Mouse (Mus musculus) megakaryocyte, embryonic 14.5 days (primary cell): ENCODE results near the gene Rag1. TPM values are rescaled to one million over a fixed set of nuclear protein-coding genes. Genes with fewer than 3 reads are reported as not detected.

Experiments used
- H3K27me3 ChIP-seq: replicated peaks from 2 replicates; pipeline ENCODE3; 2012; ENCODE audit warnings: inconsistent platforms
- H3K36me3 ChIP-seq: replicated peaks from 2 replicates; pipeline ENCODE3; 2012; ENCODE audit warnings: low read length, inconsistent platforms, mixed read lengths
- H3K4me1 ChIP-seq: 2 replicates; pipeline ENCODE4 v1.6.1; 2012; ENCODE audit warnings: inconsistent platforms
- H3K4me3 ChIP-seq: replicated peaks from 2 replicates; pipeline ENCODE3; 2012; ENCODE audit warnings: moderate library complexity, mild to moderate bottlenecking, inconsistent platforms
- H3K9me3 ChIP-seq: 2 replicates; pipeline ENCODE4 v1.6.1; 2012; ENCODE audit warnings: inconsistent platforms
- FLI1 ChIP-seq: IDR thresholded peaks from 2 replicates; pipeline ENCODE4 v1.6.1; 2012; ENCODE audit warnings: low read length, inconsistent platforms, mixed read lengths
- GATA1 ChIP-seq: IDR thresholded peaks from 3 replicates; pipeline ENCODE4 v1.6.1; 2012; ENCODE audit warnings: mixed read lengths, low read length, inconsistent platforms, borderline replicate concordance
- polyA plus RNA-seq: library from polyadenylated mRNA; stranded (reverse); fragments of >175 nt; gene quantifications from 2 replicates; pipeline ENCODE4 v1.2.3, GENCODE M21; 2012; ENCODE audit warnings: low replicate concordance; ENCODE audit not compliant: insufficient read depth

Gene Rag1
- polyA plus RNA-seq, 1 experiment, result not detected

DNA sequence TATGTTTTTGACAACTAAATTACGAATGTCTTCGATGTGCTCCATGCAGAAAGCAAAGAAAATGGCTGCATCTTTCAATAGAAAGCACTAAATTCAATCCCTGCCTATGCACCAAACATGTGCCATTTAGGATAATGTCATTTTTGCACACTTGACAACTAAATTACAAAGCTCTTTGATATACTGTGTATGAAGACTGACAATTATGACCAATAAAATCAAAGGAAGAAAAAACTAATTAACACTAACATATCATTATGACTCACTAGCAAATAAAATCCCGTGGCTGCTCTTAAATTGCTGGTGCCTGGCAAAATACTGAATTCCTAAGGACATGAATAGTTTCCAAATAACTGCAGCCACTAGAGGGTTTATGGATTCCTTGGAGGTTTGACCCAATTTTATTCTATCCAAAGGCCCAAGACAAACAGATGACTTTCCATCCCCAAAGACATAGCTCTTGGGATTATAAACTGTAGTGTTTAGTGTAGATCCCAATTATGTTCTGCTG is 9.4 kb downstream of the Rag1 start:
- H3K27me3 ChIP-seq, result peaks cover 4% of the 10 kb centered on the region
- no peaks in the 10 kb centered on the region; the same call in 1 of the 2 replicates for H3K4me1 ChIP-seq

DNA sequence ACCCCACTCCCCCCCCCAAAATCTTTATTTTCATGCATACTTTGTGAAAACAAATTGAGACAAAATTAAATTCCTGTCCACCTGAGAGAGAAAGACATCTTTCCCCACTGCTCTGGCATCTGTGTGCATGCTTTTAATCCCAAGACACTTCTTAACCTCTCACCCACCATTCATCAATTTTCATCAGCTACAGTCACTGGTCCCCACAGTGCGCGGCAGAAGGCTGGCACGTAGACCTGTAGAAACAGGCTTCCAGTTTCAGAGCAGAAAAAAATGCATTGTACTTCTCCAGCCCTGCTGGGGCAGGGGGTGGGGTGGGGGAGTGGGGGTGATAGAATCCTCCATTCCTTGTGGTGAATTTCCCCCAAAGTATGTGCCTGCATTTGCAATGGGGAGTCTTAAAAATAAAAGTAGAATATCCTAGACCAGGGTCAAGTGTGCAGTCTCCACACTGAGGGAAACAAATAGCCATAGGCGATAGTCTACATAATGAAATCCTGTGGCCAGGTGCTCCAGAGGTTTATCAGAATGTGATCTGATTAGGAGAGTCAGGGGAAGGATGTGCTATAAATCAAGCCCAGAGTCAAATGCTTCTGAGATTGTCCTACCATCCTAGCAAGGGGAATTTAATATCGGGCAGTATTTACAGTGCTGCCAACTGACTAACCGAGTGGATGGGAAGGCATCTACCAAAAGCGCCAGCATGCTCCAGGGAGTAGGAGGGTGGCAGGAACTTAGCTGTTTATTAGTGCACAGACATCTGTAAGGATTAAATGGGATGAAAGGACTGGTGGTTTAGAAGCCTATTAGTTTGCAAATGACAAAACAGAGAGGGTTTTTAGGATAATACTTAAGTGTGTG is 10.1 kb downstream of the Rag1 start:
- no peak overlapping the region for H3K4me3 ChIP-seq
- H3K4me1 ChIP-seq, result no peaks in the 10 kb centered on the region; the same call in 1 of the 2 replicates
- TF ChIP-seq GATA1 (no peak), FLI1 (no peak)
- no peaks in the 10 kb centered on the region for H3K36me3 ChIP-seq
- peaks cover 4% of the 10 kb centered on the region for H3K27me3 ChIP-seq
- H3K9me3 ChIP-seq, result peaks cover 3% of the 10 kb centered on the region; the same call in 1 of the 2 replicates

More for the DNA sequence above, 9.4 kb downstream of the Rag1 start:
- no peak overlapping the region for H3K4me3 ChIP-seq
- peaks cover 3% of the 10 kb centered on the region; the same call in 1 of the 2 replicates for H3K9me3 ChIP-seq
- H3K36me3 ChIP-seq, result no peaks in the 10 kb centered on the region
- no peak for TF ChIP-seq FLI1
- no peak for TF ChIP-seq GATA1

DNA sequence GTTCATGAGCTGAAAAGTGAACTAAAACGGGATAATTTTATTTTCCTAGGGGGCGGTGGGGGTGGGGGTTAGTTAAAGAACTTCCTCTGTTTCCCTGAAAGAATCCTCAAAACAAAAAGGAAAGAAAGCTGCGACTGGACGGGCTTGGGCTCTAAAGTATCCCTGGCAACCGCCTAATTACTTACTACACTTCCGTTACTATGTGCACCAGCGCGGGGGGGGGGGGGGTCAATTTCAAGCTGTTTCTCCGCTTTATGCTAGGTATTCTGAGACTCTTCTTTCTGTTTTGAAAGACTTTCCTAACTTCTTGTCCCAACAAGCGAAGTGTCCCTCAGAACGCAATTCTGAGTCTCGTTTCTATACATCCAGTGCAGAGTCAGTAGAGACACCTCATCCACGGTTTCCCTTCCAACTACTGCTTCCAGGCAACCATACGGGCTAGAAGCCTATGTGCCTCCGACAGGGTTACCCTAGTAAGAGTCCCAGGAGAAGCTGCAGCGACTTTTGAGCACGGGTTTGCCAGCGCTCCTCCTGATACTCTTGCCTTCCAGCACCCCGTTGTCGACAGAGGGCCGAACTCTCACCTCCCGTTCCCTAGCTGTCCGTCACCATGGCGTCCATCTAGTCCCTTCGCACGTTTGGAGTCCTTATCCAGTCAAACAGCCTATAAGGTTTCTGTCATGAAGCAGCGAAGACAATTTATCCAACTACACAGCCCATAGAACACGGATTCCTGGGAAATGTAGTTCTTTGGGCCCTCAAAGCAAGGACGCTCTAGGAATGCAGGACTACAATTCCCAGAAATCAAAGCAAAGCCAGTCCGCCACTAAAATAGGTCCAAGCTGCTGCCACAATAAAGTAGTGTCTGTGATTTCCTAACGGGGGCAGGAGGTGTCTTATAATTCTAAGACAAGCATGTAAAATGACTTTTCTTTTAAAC is 20.7 kb downstream of the Rag1 start:
- no peak for TF ChIP-seq FLI1
- no peak for TF ChIP-seq GATA1
- no peaks in the 10 kb centered on the region for H3K36me3 ChIP-seq

DNA sequence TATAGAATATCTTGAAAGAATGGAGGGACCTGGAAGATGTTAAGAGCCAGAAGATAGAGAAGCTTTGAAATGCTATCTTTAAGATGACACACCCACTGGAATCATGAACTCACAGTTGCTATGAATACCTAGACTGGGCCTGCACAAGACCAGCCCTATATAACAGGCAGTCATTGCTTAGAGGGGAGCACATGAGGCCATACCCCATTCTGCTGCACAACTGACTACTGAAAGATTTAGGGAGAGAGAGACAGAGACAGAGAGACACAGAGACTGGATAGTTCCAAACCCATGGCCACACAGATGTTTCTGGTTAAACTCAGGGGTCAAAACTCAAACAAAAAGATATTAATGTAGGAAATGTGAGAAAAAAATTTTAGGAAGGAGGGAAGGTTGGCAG is 22.1 kb downstream of the Rag1 start:
- H3K4me3 ChIP-seq, result peak overlapping the region; percentile 16
- H3K27me3 ChIP-seq, result no peaks in the 10 kb centered on the region
- H3K9me3 ChIP-seq, result no peaks in the 10 kb centered on the region
- peaks cover 48% of the 10 kb centered on the region for H3K4me1 ChIP-seq
- no peaks in the 10 kb centered on the region for H3K36me3 ChIP-seq
- TF ChIP-seq FLI1 (no peak), GATA1 (no peak)

More for the DNA sequence above, 20.7 kb downstream of the Rag1 start:
- H3K27me3 ChIP-seq, result no peaks in the 10 kb centered on the region
- H3K4me1 ChIP-seq, result peaks cover 42% of the 10 kb centered on the region
- no peaks in the 10 kb centered on the region for H3K9me3 ChIP-seq
- H3K4me3 ChIP-seq, result peak overlapping the region; percentile 99

DNA sequence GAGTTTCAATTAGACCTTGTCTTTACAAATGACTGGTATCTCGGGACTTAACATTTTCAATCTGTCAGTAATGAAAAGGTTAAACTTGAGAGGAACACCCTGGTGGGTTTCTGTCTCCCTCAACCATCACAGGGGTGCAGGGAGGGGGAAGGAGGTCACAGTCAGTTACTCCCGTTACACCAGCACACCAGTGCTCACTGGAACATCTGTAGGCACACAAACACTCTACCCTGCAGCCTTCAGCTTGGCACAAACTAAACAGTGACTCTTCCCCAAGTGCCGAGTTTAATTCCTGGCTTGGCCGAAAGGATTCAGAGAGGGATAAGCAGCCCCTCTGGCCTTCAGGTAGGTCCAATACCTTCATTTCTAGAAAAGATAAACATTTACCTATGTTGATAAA is 24.8 kb downstream of the Rag1 start, which contains the start of gene Rag2:
Gene Rag2, plus strand, starts transcription at position 193 of the 400 bp plus-strand sequence.
- Histone ChIP-seq H3K4me1 (peaks cover 68% of the 10 kb centered on the region), H3K36me3 (no peaks in the 10 kb centered on the region), H3K9me3 (no peaks in the 10 kb centered on the region), H3K27me3 (no peaks in the 10 kb centered on the region), H3K4me3 (no peak within 1 kb of the TSS)
- no peak for TF ChIP-seq GATA1
- no peak for TF ChIP-seq FLI1

DNA sequence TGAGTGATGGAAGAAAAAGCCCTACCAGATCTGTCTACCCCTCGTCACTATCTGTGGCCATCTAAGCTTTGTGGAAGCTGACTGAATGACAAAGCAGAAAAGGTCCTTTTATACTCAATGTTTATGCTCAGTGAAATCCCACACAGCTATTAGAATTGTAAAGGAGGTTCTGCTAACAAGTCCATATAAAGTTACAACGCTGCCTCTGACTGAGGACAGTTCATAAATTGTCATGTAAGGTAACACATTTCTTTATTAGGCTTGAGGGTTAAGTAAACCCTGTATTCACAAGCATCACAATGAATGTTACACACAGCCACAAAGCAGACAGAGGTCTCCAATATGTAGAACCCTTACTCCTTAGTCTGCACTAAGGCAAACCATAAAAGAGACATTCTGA is 25.3 kb downstream of the Rag1 start:
- H3K36me3 ChIP-seq, result no peaks in the 10 kb centered on the region
- H3K4me1 ChIP-seq, result peaks cover 68% of the 10 kb centered on the region
- H3K27me3 ChIP-seq, result no peaks in the 10 kb centered on the region
- no peak overlapping the region for H3K4me3 ChIP-seq
- TF ChIP-seq FLI1, result no peak
- TF ChIP-seq GATA1, result no peak
- H3K9me3 ChIP-seq, result no peaks in the 10 kb centered on the region

DNA sequence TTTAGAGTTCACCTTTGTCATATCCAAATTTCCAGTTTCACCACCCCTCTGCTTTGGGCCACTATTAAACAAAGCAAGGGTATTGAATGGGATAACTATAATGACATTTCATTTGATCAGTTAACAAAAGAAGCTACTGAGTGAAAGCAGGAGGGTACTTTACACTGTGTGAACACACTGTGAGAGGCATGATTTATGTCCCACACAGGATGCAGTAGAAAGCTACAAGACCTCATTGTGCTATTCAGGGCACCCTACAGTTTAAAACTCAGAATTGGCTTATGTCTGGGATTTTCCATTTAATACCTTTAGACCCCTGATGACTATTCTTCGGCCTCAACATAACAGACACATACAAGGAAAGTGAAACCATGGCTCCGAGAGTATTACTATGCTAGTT is 26.3 kb downstream of the Rag1 start:
- no peak overlapping the region for H3K4me3 ChIP-seq
- no peak for TF ChIP-seq FLI1
- TF ChIP-seq GATA1, result no peak
- H3K27me3 ChIP-seq, result no peaks in the 10 kb centered on the region
- H3K4me1 ChIP-seq, result peaks cover 75% of the 10 kb centered on the region
- H3K9me3 ChIP-seq, result no peaks in the 10 kb centered on the region
- H3K36me3 ChIP-seq, result no peaks in the 10 kb centered on the region

DNA sequence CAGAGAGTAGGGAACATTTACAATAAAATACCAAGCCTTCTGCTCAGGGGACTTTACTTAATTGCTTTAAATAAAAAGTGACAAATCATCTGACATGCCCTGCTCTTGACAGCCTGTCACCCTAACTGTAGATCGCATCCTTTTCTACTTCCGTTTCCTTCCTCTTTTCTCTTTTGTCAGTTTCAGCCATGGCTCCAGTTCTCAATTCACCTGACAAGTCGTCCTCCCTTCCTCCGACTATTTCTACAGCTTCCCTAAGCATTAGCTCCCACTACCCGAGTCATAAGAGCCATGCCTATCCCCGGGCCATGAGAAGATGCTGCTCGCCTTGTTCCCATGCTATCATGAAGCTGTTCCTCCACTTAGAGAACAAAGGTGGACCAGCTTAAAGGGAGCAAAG is 27.7 kb downstream of the Rag1 start:
- H3K4me3 ChIP-seq, result no peak overlapping the region
- H3K9me3 ChIP-seq, result no peaks in the 10 kb centered on the region
- H3K4me1 ChIP-seq, result peaks cover 62% of the 10 kb centered on the region
- no peaks in the 10 kb centered on the region for H3K27me3 ChIP-seq
- TF ChIP-seq FLI1 (no peak), GATA1 (no peak)
- H3K36me3 ChIP-seq, result no peaks in the 10 kb centered on the region

DNA sequence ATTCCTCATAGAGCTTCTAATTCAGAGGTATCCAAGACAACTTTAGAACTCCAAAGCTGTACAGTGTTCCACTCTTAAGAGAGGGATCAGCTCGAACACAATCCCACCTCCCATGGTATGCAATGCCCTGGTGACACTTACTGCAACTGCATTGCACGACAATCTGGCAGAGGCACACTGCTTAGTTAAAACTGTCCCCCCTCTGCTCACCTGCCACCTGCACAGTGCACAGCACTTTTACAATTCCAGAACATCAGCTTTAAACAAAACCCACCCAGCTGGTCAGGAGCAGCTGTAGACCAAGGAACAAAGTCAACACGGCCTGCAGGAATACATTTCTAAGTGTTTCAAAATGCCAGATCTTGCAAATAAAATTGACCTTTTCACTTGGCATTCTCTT is 28.4 kb downstream of the Rag1 start:
- TF ChIP-seq FLI1 (no peak), GATA1 (no peak)

DNA sequence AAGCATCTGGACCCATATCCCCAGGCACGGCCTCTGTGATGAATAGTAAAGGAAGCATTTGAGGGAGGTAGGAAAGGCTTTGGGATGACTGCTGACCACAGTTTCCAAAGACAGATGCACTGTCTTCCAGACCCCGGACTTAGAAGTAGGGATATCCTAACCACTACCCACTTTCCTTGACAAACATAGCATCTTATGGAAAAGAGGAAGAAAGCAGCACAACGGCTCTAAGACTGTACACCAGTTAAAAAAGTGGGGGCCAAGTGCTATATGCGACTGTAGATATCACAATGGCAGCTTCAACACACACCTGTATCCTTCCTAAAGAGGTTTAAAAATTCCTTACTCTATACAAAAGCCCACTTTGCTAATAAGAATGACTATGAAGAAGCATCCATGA is 30.9 kb downstream of the Rag1 start:
- no peaks in the 10 kb centered on the region for H3K27me3 ChIP-seq
- no peaks in the 10 kb centered on the region for H3K9me3 ChIP-seq
- no peak for TF ChIP-seq FLI1
- no peak for TF ChIP-seq GATA1
- H3K4me1 ChIP-seq, result peaks cover 52% of the 10 kb centered on the region
- H3K4me3 ChIP-seq, result no peak overlapping the region
- H3K36me3 ChIP-seq, result no peaks in the 10 kb centered on the region

More for the DNA sequence above, 28.4 kb downstream of the Rag1 start:
- Histone ChIP-seq H3K36me3 (no peaks in the 10 kb centered on the region), H3K4me1 (peaks cover 63% of the 10 kb centered on the region), H3K27me3 (no peaks in the 10 kb centered on the region), H3K4me3 (peak overlapping the region; percentile 42), H3K9me3 (no peaks in the 10 kb centered on the region)
